Mouse (Mus musculus) neutrophil, adult 5-6 weeks (primary cell): ENCODE measurements around the gene Lpar4. TPM values are rescaled to one million over a fixed set of nuclear protein-coding genes. Genes with fewer than 3 reads are reported as not detected.

Experiments used
- ATAC-seq: fragments of 151-379, 151-347 bp; 2 replicates; pipeline ENCODE4 v1.8.0; 2017; ENCODE audit warnings: mild to moderate bottlenecking, moderate TSS enrichment; ENCODE audit not compliant: insufficient number of reproducible peaks, poor library complexity, low FRiP score, severe bottlenecking; ENCODE audit errors: extremely low read depth
- total RNA-seq: library from RNA; stranded (forward); fragments of 200-1000 nt; gene quantifications from 2 replicates; pipeline ENCODE4 v1.2.3, GENCODE M21; 2017

The Lpar4 gene
- total RNA-seq: not detected in 2 replicates

DNA sequence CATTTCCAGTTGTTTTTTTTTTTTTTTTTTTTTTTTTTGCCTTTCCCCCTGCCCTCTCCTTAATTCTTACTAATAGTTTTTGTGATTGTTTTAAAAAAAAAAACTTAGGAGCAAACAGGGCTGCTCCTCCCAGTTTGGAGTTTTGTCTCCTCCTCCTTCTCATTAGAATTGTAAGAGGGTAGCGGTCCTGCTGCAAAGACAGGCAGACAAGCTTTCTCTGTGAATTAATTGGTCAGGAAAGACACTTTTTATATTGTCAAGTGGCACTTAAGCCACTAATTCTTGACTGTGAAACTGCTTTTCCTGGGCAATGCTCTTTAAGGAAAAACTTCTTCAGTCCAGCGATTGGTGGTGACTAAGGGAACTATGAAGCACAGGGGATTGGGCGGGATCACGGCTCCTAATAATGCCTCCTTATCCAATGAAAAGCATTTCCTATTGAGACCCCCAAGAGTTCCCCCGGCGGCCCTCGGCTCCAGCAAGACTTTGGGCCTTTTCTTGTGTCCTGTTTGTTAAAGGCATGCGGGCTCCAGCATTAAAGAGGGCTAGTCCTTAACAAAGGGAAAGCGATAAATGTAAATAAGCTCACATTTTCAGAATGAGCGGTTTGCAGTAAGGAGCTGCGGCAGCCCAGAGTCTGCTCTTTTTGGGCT is at the start of gene Lpar4:
Lpar4 (plus strand) TSS at position 451 of the 653 bp plus-strand sequence.
- ATAC-seq: no peak

DNA sequence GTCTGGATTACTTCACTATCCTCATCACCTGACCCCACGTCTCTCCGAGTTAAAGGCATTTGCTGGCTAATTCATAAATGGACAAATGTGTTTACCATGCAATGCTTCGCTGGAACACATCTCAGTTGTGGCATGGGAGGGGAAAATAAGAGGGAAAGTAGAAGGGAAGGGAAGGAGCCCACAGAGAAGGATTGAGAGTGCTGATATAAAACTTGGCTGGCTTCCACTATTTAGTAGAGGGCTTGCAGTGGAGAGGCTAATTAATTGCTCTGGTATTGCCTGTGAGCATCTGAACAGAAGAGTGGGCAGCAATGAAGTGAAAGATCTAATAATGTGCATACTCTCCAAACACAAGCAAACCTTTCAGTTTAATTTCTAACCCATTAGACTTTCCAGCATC is 49.0 kb upstream of the Lpar4 start:
- no peak for ATAC-seq

DNA sequence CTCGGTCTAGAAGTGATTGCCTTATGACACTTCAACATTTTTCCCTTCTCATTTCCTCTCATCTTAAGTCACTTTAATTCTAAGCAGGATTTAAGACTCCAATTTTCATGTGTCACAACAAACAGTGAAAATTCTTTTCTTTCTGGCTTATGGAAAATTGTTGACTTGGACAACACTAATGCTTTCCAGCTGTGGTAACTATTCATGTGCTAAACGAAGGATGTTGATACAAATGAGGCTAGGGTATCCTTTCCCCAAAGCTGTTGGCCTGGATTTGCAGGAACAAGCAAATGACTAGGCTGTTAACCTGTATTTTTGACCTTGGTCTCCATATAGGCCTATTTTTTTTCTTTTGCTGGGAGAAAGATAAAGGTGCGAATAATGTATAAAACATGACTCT is 48.5 kb upstream of the Lpar4 start:
- no peak for ATAC-seq

DNA sequence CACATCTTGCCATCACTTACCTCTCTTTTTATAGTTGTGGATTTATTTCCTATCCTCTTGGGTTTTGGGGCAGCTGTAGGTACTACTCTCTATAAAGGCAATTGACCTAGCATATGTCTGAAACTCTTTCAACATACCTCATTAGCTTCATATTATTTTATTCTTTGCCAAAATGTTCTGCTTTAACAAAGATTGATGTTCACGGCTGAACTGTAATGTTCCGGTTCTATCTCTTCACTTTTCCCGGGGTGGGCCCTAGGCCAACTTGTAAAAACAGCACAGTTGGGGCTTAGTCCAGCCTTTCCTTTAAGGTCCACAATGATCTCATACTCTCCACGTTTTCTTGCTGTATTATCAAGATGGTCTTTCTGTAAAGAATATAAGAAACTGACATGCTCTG is 48.1 kb upstream of the Lpar4 start:
- no peak for ATAC-seq

DNA sequence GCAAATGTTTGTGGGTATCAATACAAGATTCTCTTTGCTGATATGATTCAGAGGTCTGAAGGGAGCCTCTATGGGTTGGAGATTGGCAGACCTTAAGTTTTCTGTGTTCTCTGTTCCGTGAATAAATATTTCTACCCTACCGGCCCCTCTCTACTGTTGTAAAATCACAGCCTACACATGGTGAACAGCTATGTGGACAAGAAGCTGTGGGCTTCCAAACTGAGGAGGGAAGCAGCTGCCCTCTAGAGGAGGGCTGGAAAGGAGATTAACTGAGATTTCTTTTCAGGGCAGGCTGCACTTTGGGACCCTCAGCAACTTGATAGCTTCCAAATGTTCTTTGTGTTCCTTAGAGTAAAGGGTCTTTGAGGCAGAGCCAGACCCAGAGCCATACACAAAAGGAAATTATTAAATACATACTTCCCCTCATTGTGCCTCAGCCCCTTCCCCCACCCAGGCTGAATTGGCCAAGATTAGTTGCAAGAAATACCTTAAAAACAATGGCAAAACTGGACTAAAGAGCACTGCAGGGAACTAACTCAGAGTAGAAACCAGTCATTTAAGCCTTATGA is 22.6 kb upstream of the Lpar4 start:
- no peak for ATAC-seq

DNA sequence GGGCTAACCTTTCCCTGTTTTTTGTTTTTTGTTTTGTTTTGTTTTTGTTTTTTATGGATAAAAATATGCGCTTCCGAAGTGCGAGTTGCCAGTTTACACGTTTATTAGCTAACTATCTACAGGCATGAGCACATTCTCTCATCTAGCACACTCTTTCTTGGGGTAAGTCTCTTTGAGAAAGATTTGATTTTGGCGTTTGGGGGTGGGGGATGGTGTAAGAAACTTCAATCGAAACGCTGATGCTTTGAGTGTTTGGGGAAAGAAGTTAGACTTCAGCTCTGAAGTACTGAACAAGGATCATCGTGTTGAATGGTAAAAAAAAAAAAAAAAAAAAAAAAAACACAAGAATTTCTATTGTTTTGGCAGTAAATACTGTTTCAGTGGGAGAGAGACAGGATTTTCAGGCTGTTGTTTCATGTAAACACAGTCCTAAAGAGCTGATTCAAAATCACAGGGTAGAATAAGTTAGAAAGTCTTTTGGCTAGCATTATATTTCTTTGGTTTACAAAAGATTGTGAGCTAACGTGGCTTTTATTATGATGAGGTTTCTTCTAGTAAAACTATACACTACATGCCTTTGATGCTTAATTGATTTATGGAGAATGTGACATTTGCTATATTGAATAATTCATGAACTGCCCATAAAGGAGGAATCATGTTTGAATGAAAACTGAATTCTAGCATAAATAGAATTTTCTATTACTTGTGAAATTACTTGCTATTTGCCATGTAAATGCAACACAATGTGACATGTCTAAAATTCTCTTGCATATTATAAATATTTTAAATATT is 599 bp downstream of the Lpar4 start:
- ATAC-seq: no peak

DNA sequence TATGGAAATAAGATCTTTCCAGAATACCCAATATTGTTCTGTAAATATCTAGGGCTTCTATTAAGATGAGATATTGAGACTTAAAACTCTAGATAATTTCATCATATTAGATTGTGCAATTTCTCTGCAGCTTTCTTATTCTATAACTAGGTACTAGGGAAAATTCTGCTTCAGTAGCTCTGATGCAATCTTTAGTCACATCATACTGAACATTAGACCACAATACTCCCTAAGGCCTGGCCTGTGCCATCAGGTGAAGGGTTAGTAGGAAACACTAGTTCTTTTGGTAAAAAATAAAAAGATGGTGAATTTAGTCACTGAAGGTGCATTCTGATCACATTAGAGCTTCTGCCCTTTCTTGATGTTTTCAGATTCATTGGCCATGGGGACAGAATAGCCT is 4.1 kb downstream of the Lpar4 start:
- ATAC-seq: no peak

DNA sequence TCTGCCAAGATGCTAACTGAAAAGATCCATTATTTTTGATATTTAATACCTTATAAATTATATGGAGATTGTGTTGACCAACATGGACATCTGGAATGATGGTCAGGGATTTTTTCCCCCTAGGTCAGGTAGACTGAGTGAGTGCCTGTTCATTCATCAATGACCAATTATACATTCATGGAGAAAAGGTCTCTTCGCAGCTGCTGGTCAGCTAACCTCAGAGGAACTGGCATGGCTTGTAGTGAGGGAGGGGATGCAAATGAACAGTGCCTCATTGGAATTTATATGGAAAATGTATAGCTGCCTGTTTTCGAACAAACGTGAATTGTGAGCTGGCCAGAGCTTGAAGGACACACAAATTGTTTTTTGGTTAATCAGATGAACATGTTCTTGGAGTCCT is 18.9 kb downstream of the Lpar4 start:
- no peak for ATAC-seq

DNA sequence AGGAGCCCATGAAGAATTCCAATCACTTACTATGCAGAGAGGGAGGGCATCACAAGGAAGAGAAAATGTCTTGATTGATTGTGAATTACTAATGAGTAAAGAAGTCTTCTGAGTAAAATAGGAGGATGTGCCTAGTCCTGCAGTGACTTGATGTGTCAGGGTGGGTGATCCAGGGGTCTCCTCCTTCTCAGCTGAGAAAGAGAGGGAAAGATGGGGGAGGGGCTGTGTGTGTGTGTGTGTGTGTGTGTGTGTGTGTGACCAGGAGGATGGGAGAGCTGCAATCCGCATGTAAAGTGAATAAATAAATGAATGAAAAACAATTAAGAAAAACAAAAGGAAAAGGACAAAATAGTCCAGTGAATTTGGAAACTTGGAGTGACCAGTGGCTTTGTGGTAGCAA is 30.1 kb downstream of the Lpar4 start:
- ATAC-seq: no peak

DNA sequence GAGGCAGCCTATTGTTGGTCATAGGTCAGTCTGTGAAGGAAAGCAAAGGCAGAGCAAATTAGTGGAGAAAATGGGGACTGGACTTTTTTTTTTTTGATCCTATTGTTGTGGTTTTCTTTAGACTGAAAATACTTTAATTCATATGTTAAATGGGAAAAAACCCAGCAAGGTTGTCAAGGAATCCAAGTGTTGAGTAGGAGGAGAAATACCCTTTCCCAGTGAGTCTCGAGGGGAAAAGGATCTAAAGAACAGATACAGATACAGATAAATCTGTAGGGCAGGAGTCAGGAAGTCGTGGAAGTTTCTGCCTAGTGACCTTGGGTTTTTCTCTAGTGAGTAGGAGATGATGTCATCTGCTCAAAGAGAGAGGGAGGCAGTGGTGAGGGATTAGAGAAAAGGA is 30.6 kb downstream of the Lpar4 start:
- ATAC-seq: no peak

DNA sequence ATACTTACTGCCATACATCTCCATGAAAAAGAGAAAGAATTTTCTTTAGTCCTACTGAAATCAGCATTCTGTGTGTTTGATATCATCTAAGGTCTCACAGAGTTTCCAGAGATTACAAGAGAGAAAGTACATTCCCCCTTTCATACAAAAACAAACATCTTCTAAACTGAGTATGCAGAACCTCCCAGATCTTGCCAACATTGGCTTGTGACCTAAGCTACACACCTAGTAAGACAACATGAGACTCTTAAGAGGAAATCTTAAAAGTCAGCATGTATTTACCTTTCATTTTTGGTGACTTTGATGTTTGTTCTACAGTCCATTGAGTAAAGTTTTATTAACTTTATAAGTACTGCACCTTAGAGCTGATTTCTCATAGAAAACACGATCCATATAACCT is 33.4 kb downstream of the Lpar4 start:
- no peak for ATAC-seq

DNA sequence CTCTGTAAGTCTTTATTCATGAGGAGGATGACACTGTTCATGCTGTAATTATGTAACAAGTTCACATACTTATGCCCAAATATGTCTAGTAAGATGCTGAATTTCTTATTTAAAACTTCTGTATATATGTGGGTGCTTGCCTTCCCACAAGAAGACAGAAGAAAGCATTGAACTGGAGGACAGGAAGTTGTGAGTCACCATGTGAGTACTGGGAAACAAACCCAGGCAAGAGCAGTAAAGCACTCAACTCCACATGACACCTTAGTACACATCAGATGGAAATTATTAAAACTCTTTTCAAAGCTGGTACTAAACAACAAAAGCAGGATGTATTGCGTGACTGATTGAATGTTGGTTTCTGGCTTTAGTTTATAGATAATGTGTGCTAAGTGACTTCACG is 41.8 kb downstream of the Lpar4 start:
- no peak for ATAC-seq

DNA sequence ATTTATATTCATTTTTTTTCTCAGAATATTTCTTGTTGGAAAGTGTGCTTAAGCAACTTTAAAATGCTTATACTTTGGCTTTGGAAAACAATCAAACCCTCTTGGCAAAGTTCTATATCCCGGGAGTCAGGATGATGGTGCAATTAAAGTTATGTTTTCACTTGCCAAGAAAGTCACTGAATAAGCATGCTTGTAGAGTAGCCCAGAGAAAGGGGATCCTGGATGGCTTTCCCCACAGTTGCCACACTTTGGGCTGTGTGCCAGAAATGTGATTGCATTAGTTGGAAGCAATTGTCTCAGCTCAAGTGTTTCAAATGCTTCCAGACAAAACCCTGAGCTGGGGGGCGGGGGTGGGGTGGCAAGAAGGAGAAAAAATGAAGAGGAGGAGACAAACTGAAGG is 43.9 kb downstream of the Lpar4 start:
- no peak for ATAC-seq

Other genes with a start within 250 kb of the Lpar4 start
- not detected in 2 replicates for gene Rtl3, start 80.0 kb upstream of the Lpar4 start, total RNA-seq
- gene P2ry10, start 167.9 kb downstream of the Lpar4 start, total RNA-seq: 191 and 194 TPM in 2 replicates
- 27.5 and 29.9 TPM in 2 replicates for gene P2ry10b, start 228.3 kb downstream of the Lpar4 start, total RNA-seq